Mouse (Mus musculus) liver, embryonic 11.5 days (tissue): Measurements from ENCODE around the gene Nhsl2. TPM values are rescaled to one million over a fixed set of nuclear protein-coding genes. Genes with fewer than 3 reads are reported as not detected.

ENCODE experiments used
- ATAC-seq: fragments of 200-750 bp; cut with Nextera tagmentation; replicated peaks from 2 replicates; pipeline ENCODE4 v1.8.0; 2017; ENCODE audit warnings: moderate number of reproducible peaks, mild to moderate bottlenecking, moderate TSS enrichment, moderate library complexity; ENCODE audit not compliant: low FRiP score
- DNase-seq: peaks from one replicate; pipeline ENCODE4 v3.0.0-alpha.2; 2017; ENCODE audit warnings: low spot score
- H3K27ac ChIP-seq: fragments of 300-500 bp; sonication (generic); 2 replicates; pipeline ENCODE4 v1.5.1; 2014; ENCODE audit warnings: mild to moderate bottlenecking, low read depth, low read length, control low read depth
- H3K27me3 ChIP-seq: fragments of 300-500 bp; sonication (generic); replicated peaks from 2 replicates; pipeline ENCODE4 v1.6.1; 2014; ENCODE audit warnings: low read length, mixed read lengths; ENCODE audit not compliant: control insufficient read depth, insufficient read depth
- H3K36me3 ChIP-seq: fragments of 300-500 bp; sonication (generic); 2 replicates; pipeline ENCODE4 v1.6.1; 2014; ENCODE audit warnings: mild to moderate bottlenecking, low read length, moderate library complexity, mixed read lengths; ENCODE audit not compliant: control insufficient read depth, insufficient read depth
- H3K4me1 ChIP-seq: fragments of 300-500 bp; sonication (generic); replicated peaks from 2 replicates; pipeline ENCODE4 v1.6.1; 2014; ENCODE audit warnings: low read length, mixed read lengths; ENCODE audit not compliant: control insufficient read depth, insufficient read depth
- H3K4me2 ChIP-seq: fragments of 300-500 bp; sonication (generic); 2 replicates; pipeline ENCODE4 v1.6.1; 2014; ENCODE audit warnings: mild to moderate bottlenecking, control low read depth, moderate library complexity
- H3K4me3 ChIP-seq: fragments of 300-500 bp; sonication (generic); 2 replicates; pipeline ENCODE4 v1.5.1; 2014; ENCODE audit warnings: low read depth, low read length, control low read depth
- H3K9ac ChIP-seq: fragments of 300-500 bp; sonication (generic); 2 replicates; pipeline ENCODE4 v1.6.1; 2014; ENCODE audit warnings: low read depth, low read length, control low read depth
- H3K9me3 ChIP-seq: fragments of 300-500 bp; sonication (generic); 2 replicates; pipeline ENCODE4 v1.6.1; 2016; ENCODE audit warnings: low read length, inconsistent platforms, mixed read lengths; ENCODE audit not compliant: control insufficient read depth
- WGBS: fragments of 180-500 bp; shearing (Covaris S2); extraction: QIAGEN DNeasy Blood & Tissue Kit; methylation state at CpG from one replicate; pipeline ENCODE4 v1.1.7; 2014; 5-methylcytosine and 5-hydroxymethylcytosine counted together
- polyA plus RNA-seq: library from polyadenylated mRNA; unstranded; fragments of >200 nt; fragmentation: Nextera tagmentation; extraction: Ambion mirVana; gene quantifications from 2 replicates; pipeline ENCODE4 v1.2.1, GENCODE M21; 2014

Gene Nhsl2
- polyA plus RNA-seq, 1 experiment from 2014 or later = 9.0 TPM

DNA sequence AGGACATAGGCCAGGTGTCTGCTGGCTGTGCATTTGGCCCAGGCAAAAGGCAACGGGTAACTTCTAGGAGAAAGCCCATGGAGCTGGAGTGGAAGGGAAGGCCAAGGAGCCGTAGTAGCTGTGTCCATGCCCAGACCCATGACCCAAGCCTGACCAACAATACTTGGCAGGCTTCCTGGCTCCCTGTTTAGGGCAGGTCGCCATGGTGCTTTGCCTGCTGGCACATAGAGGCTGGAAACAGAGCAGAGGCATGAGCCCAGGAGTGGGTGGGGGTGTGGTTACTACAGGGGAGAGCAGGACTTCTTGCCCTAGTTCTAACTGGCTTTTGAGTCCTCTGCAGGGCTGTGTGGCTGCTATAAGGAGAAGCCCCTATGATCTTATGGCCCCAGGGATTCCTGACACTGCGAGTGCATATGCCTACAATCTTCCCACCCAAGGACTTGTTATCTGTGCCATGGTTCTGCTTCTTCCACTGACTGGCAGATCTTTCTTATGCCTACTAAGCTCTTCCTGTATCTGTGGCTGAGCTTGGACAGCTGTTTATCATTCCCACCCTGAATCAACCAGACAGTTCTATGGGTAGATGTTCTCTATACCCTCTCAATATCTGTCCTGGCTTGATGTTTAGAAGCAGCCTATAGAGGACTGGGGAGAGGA, 40.8 kb downstream of the Nhsl2 start:
- WGBS = 78% methylated on average over 4 of the region's 4 CpGs
- ATAC-seq = peak; percentile 45; the same call in 1 of the 2 replicates

GRCm38 (mm10) chrX:101893796-101894195, 44.6 kb downstream of the Nhsl2 start:
- 79% methylated on average over 7 of the region's 7 CpGs for WGBS
- H3K4me2 ChIP-seq = no peak overlapping the region
- H3K4me1 ChIP-seq = no peaks in the 10 kb centered on the region
- no peak overlapping the region for H3K4me3 ChIP-seq
- no peaks in the 10 kb centered on the region for H3K9me3 ChIP-seq
- peaks cover 32% of the 10 kb centered on the region for H3K27me3 ChIP-seq
- no peaks in the 10 kb centered on the region for H3K36me3 ChIP-seq
- no peak overlapping the region for H3K9ac ChIP-seq
- ATAC-seq = no peak
- H3K27ac ChIP-seq = no peak overlapping the region
- DNase-seq = no peak

More for the DNA sequence above, 40.8 kb downstream of the Nhsl2 start:
- no peaks in the 10 kb centered on the region for H3K36me3 ChIP-seq
- H3K27me3 ChIP-seq = peaks cover 20% of the 10 kb centered on the region; the same call in 1 of the 2 replicates
- DNase-seq = no peak
- H3K9ac ChIP-seq = no peak overlapping the region
- no peak overlapping the region for H3K4me3 ChIP-seq
- H3K9me3 ChIP-seq = no peaks in the 10 kb centered on the region
- no peak overlapping the region for H3K4me2 ChIP-seq
- H3K27ac ChIP-seq = no peak overlapping the region
- H3K4me1 ChIP-seq = no peaks in the 10 kb centered on the region

GRCm38 (mm10) chrX:101898341-101898740, 49.2 kb downstream of the Nhsl2 start:
- H3K4me2 ChIP-seq = no peak overlapping the region
- 53% methylated on average over 4 of the region's 4 CpGs for WGBS
- H3K4me1 ChIP-seq = no peaks in the 10 kb centered on the region
- no peaks in the 10 kb centered on the region for H3K36me3 ChIP-seq
- DNase-seq (no peak), ATAC-seq (no peak)
- no peak overlapping the region for H3K9ac ChIP-seq
- no peak overlapping the region for H3K4me3 ChIP-seq
- no peaks in the 10 kb centered on the region for H3K9me3 ChIP-seq
- H3K27ac ChIP-seq = no peak overlapping the region; the same call in 1 of the 2 replicates
- H3K27me3 ChIP-seq = peaks cover 27% of the 10 kb centered on the region

- Histone ChIP-seq H3K27ac (no peak overlapping the region), H3K4me1 (no peaks in the 10 kb centered on the region), H3K9ac (no peak overlapping the region), H3K4me2 (no peak overlapping the region), H3K36me3 (no peaks in the 10 kb centered on the region), H3K4me3 (no peak overlapping the region), H3K27me3 (peaks cover 16% of the 10 kb centered on the region), H3K9me3 (no peaks in the 10 kb centered on the region)
- no peak for DNase-seq
- 68% methylated on average over 7 of the region's 7 CpGs for WGBS
- ATAC-seq = no peak
Measured at GRCm38 (mm10) chrX:101901806-101902490, 52.8 kb downstream of the Nhsl2 start.

GRCm38 (mm10) chrX:101902597-101902996, 53.4 kb downstream of the Nhsl2 start:
- H3K4me1 ChIP-seq = no peaks in the 10 kb centered on the region
- ATAC-seq (no peak), DNase-seq (no peak)
- no peak overlapping the region for H3K9ac ChIP-seq
- H3K27me3 ChIP-seq = peaks cover 12% of the 10 kb centered on the region
- H3K4me3 ChIP-seq = no peak overlapping the region
- no peak overlapping the region for H3K27ac ChIP-seq
- 89% methylated on average over 4 of the region's 4 CpGs for WGBS
- H3K9me3 ChIP-seq = no peaks in the 10 kb centered on the region
- no peak overlapping the region for H3K4me2 ChIP-seq
- H3K36me3 ChIP-seq = no peaks in the 10 kb centered on the region

DNA sequence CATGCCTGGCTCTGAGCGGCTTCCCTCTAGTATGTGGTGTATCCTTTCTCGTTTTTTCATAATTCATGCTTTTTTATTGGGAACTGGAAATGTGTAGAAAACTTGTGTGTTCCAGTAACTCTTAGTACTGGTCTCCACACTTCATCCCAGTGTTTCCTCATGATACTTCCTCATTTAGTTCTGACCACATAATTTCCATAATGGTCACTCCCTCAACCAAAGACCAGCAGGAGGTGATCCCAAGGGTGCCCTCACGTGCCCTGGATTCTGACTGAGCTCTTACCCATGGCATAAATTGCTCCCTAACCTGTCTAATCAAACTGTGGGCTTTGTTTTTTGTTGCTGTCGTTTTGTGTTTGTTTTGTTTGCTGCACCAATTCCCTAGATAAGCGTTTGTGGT, 58.1 kb downstream of the Nhsl2 start:
- no peak overlapping the region for H3K9ac ChIP-seq
- no peaks in the 10 kb centered on the region for H3K4me1 ChIP-seq
- ATAC-seq = no peak
- H3K9me3 ChIP-seq = no peaks in the 10 kb centered on the region
- H3K4me2 ChIP-seq = no peak overlapping the region
- H3K27me3 ChIP-seq = peaks cover 7% of the 10 kb centered on the region
- no peak for DNase-seq
- 33% methylated on average over 5 of the region's 5 CpGs for WGBS
- no peak overlapping the region for H3K27ac ChIP-seq
- no peaks in the 10 kb centered on the region for H3K36me3 ChIP-seq
- H3K4me3 ChIP-seq = no peak overlapping the region

DNA sequence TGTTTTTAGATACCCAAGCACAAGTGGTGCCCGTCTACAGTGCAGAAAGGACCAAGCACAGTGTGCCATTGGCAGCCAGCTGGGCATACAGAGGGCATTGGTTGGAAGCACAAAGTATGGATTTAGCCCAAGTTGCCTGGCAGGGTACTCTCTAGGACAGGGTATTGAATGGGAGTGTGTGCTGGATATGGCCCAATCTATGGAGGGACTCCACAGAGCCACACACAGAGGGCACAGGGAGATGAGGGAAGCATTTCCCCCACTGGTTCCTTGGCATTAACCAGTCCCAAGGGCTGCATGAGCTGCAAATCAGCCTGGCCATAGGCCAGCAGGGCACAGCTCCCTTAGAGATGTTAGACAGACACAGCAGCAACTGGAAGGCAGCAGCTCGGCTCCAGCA, 79.9 kb downstream of the Nhsl2 start:
- Histone ChIP-seq H3K4me1 (no peaks in the 10 kb centered on the region), H3K36me3 (no peaks in the 10 kb centered on the region), H3K27me3 (peaks cover 33% of the 10 kb centered on the region), H3K4me3 (no peak overlapping the region), H3K9ac (no peak overlapping the region), H3K9me3 (no peaks in the 10 kb centered on the region), H3K4me2 (no peak overlapping the region), H3K27ac (no peak overlapping the region)
- 76% methylated on average over 2 of the region's 2 CpGs for WGBS
- DNase-seq (no peak), ATAC-seq (no peak)

GRCm38 (mm10) chrX:101930301-101930700, 81.1 kb downstream of the Nhsl2 start:
- Histone ChIP-seq H3K27me3 (peaks cover 31% of the 10 kb centered on the region), H3K36me3 (no peaks in the 10 kb centered on the region), H3K9me3 (no peaks in the 10 kb centered on the region), H3K9ac (no peak overlapping the region), H3K27ac (no peak overlapping the region), H3K4me1 (no peaks in the 10 kb centered on the region), H3K4me3 (no peak overlapping the region), H3K4me2 (no peak overlapping the region)
- ATAC-seq (no peak), DNase-seq (no peak)
- 83% methylated on average over 6 of the region's 6 CpGs for WGBS

DNA sequence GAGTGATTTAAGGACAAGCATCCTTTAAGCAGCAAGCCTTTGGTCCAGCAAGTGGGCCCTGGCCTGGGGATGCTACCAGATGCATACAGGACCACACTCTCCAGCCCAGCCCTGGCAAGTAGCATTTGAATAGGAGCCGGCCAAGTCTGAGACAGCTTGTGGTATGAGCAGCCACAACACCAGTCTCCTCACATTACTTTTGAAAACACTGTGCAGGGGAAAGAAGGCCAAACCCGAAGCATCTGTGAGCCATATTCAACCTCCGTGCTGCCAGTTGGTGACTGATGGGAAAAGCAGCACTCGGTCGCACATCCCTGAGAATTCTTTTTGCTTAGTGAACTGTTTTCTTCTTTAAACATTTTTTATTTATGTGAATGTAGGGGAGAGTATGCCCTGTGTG, 81.8 kb downstream of the Nhsl2 start:
- no peaks in the 10 kb centered on the region for H3K4me1 ChIP-seq
- DNase-seq (no peak), ATAC-seq (no peak)
- H3K27ac ChIP-seq = no peak overlapping the region
- H3K4me3 ChIP-seq = no peak overlapping the region
- H3K36me3 ChIP-seq = no peaks in the 10 kb centered on the region
- WGBS = 79% methylated on average over 5 of the region's 5 CpGs
- H3K9me3 ChIP-seq = no peaks in the 10 kb centered on the region
- no peak overlapping the region for H3K9ac ChIP-seq
- H3K4me2 ChIP-seq = no peak overlapping the region
- H3K27me3 ChIP-seq = peaks cover 32% of the 10 kb centered on the region
